Comparison of ENCODE assay signal across 15 mouse cellular contexts in the genomic region with DNA sequence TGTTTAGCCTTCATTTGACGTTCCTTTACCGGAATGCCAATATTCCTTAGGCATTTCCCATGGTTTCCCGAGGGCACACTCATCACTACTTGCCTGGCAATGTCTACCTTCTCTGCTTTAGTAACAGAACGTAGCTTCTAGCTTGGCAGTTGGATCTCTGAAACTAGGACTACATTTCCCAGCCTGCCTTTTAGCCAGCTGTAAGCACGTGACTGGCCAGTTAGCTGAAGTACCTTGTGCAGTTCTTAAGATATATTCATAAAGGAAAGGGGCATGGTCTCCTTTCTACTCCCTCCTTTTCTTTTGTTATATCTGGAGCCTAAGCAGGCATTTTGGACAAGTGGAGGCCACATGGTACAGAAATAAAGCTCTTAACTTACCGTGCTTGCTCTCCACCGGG.
"Had no signal": no experiment of that assay in that cellular context is flagged by ENCODE, and none has a peak within 500 bp of the region (broad histone marks: within the 10 kb centered on the region; RNA-seq: fewer than 3 reads in every experiment).

No protein-coding gene starts in this region.

- ATAC-seq: lung, postnatal 0 days had no signal

- H3K4me2 ChIP-seq: limb, embryonic 12.5 days; midbrain, embryonic 11.5 days had no signal

- H3K27me3 ChIP-seq: limb, embryonic 12.5 days had no signal

- DNase-seq: kidney, postnatal 10 days; kidney, postnatal 4 days; liver; lung, adult 18-20 months; lung, postnatal 4 days; retina, postnatal 1 day; right cerebral cortex, postnatal 4 days; spleen, adult 18-20 months; thymus, adult 18-20 months; thymus, postnatal 14 days had no signal

- H3K4me3 ChIP-seq: layer of hippocampus, adult 2 months; limb, embryonic 12.5 days had no signal

- H3K4me1 ChIP-seq: limb, embryonic 12.5 days had no signal

- H3K9me3 ChIP-seq: limb, embryonic 12.5 days had no signal

- H3K27ac ChIP-seq: layer of hippocampus, adult 2 months; limb, embryonic 12.5 days; liver, embryonic 14.5 days had no signal

- H3K36me3 ChIP-seq: limb, embryonic 12.5 days had no signal

- H3K9ac ChIP-seq: limb, embryonic 12.5 days; liver, embryonic 14.5 days had no signal
